Mouse (Mus musculus): ENCODE data around the gene Kcnj11.

DNA sequence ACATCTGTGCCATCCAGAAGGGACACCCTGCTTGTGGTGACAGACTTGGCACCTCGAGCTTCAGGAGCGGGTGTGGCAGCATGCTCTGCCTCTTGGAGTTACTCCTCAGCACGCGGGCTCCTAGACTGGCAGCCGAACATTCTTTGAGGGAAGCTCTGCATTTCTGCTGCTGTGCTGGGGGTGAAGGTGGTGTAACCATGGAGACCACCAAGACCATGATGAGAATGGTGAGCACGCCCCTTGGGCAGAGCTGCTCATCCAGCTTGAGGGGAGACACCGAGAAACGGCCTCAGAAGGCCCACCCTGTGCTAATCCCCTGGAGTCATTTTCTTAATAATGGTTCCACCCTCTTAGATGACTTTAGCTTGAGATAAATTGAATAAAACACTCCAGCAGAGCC lies 7.8 kb downstream of the Kcnj11 start:
- TF ChIP-seq POLR2A (IDR thresholded peaks at IDR 0.05; ENCODE audit: low read depth, low read length) (no peak), CTCF (IDR thresholded peaks at IDR 0.05; ENCODE audit: extremely low read depth, insufficient read length, insufficient replicate concordance, low read depth, low read length) (no peak)

Data from small intestine, adult 2 months (tissue).